Mouse (Mus musculus) liver, embryonic 11.5 days (tissue): ENCODE data around the gene Lrrc42. TPM values are rescaled to one million over a fixed set of nuclear protein-coding genes. Genes with fewer than 3 reads are reported as not detected.
A peak's percentile ranks its signal among the peaks of the same experiment; 100 is the strongest.

Source experiments
- ATAC-seq: fragments of 200-750 bp; cut with Nextera tagmentation; replicated peaks from 2 replicates; pipeline ENCODE4 v1.8.0; 2017; ENCODE audit warnings: moderate number of reproducible peaks, mild to moderate bottlenecking, moderate TSS enrichment, moderate library complexity; ENCODE audit not compliant: low FRiP score
- DNase-seq: peaks from one replicate; pipeline ENCODE4 v3.0.0-alpha.2; 2017; ENCODE audit warnings: low spot score
- H3K27ac ChIP-seq: fragments of 300-500 bp; sonication (generic); 2 replicates; pipeline ENCODE4 v1.5.1; 2014; ENCODE audit warnings: mild to moderate bottlenecking, low read depth, low read length, control low read depth
- H3K27me3 ChIP-seq: fragments of 300-500 bp; sonication (generic); replicated peaks from 2 replicates; pipeline ENCODE4 v1.6.1; 2014; ENCODE audit warnings: low read length, mixed read lengths; ENCODE audit not compliant: control insufficient read depth, insufficient read depth
- H3K36me3 ChIP-seq: fragments of 300-500 bp; sonication (generic); 2 replicates; pipeline ENCODE4 v1.6.1; 2014; ENCODE audit warnings: mild to moderate bottlenecking, low read length, moderate library complexity, mixed read lengths; ENCODE audit not compliant: control insufficient read depth, insufficient read depth
- H3K4me1 ChIP-seq: fragments of 300-500 bp; sonication (generic); replicated peaks from 2 replicates; pipeline ENCODE4 v1.6.1; 2014; ENCODE audit warnings: low read length, mixed read lengths; ENCODE audit not compliant: control insufficient read depth, insufficient read depth
- H3K4me2 ChIP-seq: fragments of 300-500 bp; sonication (generic); 2 replicates; pipeline ENCODE4 v1.6.1; 2014; ENCODE audit warnings: mild to moderate bottlenecking, control low read depth, moderate library complexity
- H3K4me3 ChIP-seq: fragments of 300-500 bp; sonication (generic); 2 replicates; pipeline ENCODE4 v1.5.1; 2014; ENCODE audit warnings: low read depth, low read length, control low read depth
- H3K9ac ChIP-seq: fragments of 300-500 bp; sonication (generic); 2 replicates; pipeline ENCODE4 v1.6.1; 2014; ENCODE audit warnings: low read depth, low read length, control low read depth
- H3K9me3 ChIP-seq: fragments of 300-500 bp; sonication (generic); 2 replicates; pipeline ENCODE4 v1.6.1; 2016; ENCODE audit warnings: low read length, inconsistent platforms, mixed read lengths; ENCODE audit not compliant: control insufficient read depth
- WGBS: fragments of 180-500 bp; shearing (Covaris S2); extraction: QIAGEN DNeasy Blood & Tissue Kit; methylation state at CpG from one replicate; pipeline ENCODE4 v1.1.7; 2014; 5-methylcytosine and 5-hydroxymethylcytosine counted together
- polyA plus RNA-seq: library from polyadenylated mRNA; unstranded; fragments of >200 nt; fragmentation: Nextera tagmentation; extraction: Ambion mirVana; gene quantifications from 2 replicates; pipeline ENCODE4 v1.2.1, GENCODE M21; 2014

Gene Lrrc42
- polyA plus RNA-seq, 1 experiment from 2014 or later: 40.7 TPM

- H3K27me3 ChIP-seq: no peaks in the 10 kb centered on the region
- ATAC-seq (no peak), DNase-seq (no peak)
- H3K4me1 ChIP-seq: peaks cover 30% of the 10 kb centered on the region
- no peaks in the 10 kb centered on the region for H3K36me3 ChIP-seq
- 67% methylated on average over 12 of the region's 12 CpGs for WGBS
- H3K9me3 ChIP-seq: no peaks in the 10 kb centered on the region
- no peak overlapping the region for H3K27ac ChIP-seq
- no peak overlapping the region for H3K9ac ChIP-seq
- H3K4me3 ChIP-seq: no peak overlapping the region
- no peak overlapping the region for H3K4me2 ChIP-seq
Measured at GRCm38 (mm10) chr4:107213279-107214011, 39.9 kb downstream of the Lrrc42 start.

- no peak for ATAC-seq
- Histone ChIP-seq H3K9ac (no peak overlapping the region), H3K36me3 (no peaks in the 10 kb centered on the region; the same call in 1 of the 2 replicates), H3K4me1 (peaks cover 15% of the 10 kb centered on the region), H3K27ac (no peak overlapping the region), H3K27me3 (no peaks in the 10 kb centered on the region), H3K9me3 (no peaks in the 10 kb centered on the region), H3K4me3 (no peak overlapping the region), H3K4me2 (no peak overlapping the region)
- no peak for DNase-seq
- WGBS: 81% methylated on average over 5 of the region's 5 CpGs
Measured at GRCm38 (mm10) chr4:107211936-107212335, 41.4 kb downstream of the Lrrc42 start.

DNA sequence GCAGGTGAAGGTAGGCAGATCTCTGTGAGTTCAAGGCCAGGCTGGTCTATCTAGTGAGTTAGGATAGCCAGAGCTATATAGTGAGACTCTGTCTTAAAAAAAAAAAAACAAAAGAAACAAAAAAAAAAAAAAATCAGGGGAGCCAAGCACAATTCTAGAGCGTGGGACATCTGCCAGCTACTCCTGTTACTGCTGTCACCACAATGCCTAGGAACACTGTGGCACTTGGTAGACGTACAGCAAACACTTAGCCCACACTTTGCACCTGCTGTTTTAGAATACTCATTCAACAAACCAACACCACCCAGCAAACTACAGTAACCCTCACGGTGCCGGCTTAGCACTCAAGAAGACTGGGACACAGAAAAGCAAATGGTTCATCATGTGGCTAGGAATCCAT is 41.9 kb downstream of the Lrrc42 start:
- no peak overlapping the region for H3K4me2 ChIP-seq
- ATAC-seq (no peak), DNase-seq (no peak)
- no peaks in the 10 kb centered on the region for H3K27me3 ChIP-seq
- H3K27ac ChIP-seq: no peak overlapping the region
- H3K36me3 ChIP-seq: no peaks in the 10 kb centered on the region; the same call in 1 of the 2 replicates
- 83% methylated on average over 4 of the region's 4 CpGs for WGBS
- H3K9ac ChIP-seq: no peak overlapping the region
- no peak overlapping the region for H3K4me3 ChIP-seq
- H3K4me1 ChIP-seq: peaks cover 11% of the 10 kb centered on the region; the same call in 1 of the 2 replicates
- H3K9me3 ChIP-seq: no peaks in the 10 kb centered on the region

GRCm38 (mm10) chr4:107210483-107211097 is 42.7 kb downstream of the Lrrc42 start:
- Histone ChIP-seq H3K27me3 (no peaks in the 10 kb centered on the region), H3K4me1 (peaks cover 9% of the 10 kb centered on the region; the same call in 1 of the 2 replicates), H3K4me3 (no peak overlapping the region), H3K36me3 (peaks cover 3% of the 10 kb centered on the region; the same call in 1 of the 2 replicates), H3K27ac (no peak overlapping the region), H3K9ac (no peak overlapping the region), H3K4me2 (no peak overlapping the region), H3K9me3 (no peaks in the 10 kb centered on the region)
- ATAC-seq: 0 out of 2 replicates have a peak, but pooled peaks have one; percentile 27
- DNase-seq: no peak
- 42% methylated on average over 5 of the region's 5 CpGs for WGBS

GRCm38 (mm10) chr4:107208880-107209279 is 44.5 kb downstream of the Lrrc42 start, which contains the start of gene Ldlrad1:
TSS of gene Ldlrad1 (plus strand) at chr4:107209180.
- H3K36me3 ChIP-seq: peaks cover 3% of the 10 kb centered on the region; the same call in 1 of the 2 replicates
- H3K9ac ChIP-seq: no peak within 1 kb of the TSS
- no peak for ATAC-seq
- H3K27me3 ChIP-seq: no peaks in the 10 kb centered on the region
- H3K4me3 ChIP-seq: no peak within 1 kb of the TSS
- H3K4me1 ChIP-seq: peaks cover 9% of the 10 kb centered on the region; the same call in 1 of the 2 replicates
- H3K27ac ChIP-seq: no peak within 1 kb of the TSS
- no peak for DNase-seq
- no peaks in the 10 kb centered on the region for H3K9me3 ChIP-seq
- H3K4me2 ChIP-seq: no peak within 1 kb of the TSS
- WGBS: 83% methylated on average over 3 of the region's 3 CpGs

- ATAC-seq (no peak), DNase-seq (no peak)
- Histone ChIP-seq H3K27ac (no peak overlapping the region), H3K4me3 (no peak overlapping the region), H3K4me1 (peaks cover 9% of the 10 kb centered on the region; the same call in 1 of the 2 replicates), H3K4me2 (no peak overlapping the region), H3K9me3 (no peaks in the 10 kb centered on the region), H3K36me3 (peaks cover 10% of the 10 kb centered on the region), H3K9ac (no peak overlapping the region), H3K27me3 (no peaks in the 10 kb centered on the region)
- 92% methylated on average over 2 of the region's 2 CpGs for WGBS
Measured at GRCm38 (mm10) chr4:107207016-107207415, 46.3 kb downstream of the Lrrc42 start.

- Histone ChIP-seq H3K27me3 (no peaks in the 10 kb centered on the region), H3K4me1 (no peaks in the 10 kb centered on the region), H3K4me2 (no peak overlapping the region), H3K9ac (no peak overlapping the region), H3K9me3 (no peaks in the 10 kb centered on the region), H3K4me3 (no peak overlapping the region), H3K27ac (no peak overlapping the region), H3K36me3 (peaks cover 30% of the 10 kb centered on the region)
- 80% methylated on average over 7 of the region's 7 CpGs for WGBS
- ATAC-seq: no peak
- DNase-seq: no peak
Measured at GRCm38 (mm10) chr4:107203001-107203400, 50.3 kb downstream of the Lrrc42 start.

- Histone ChIP-seq H3K36me3 (peaks cover 37% of the 10 kb centered on the region), H3K4me3 (no peak overlapping the region), H3K4me1 (no peaks in the 10 kb centered on the region), H3K27ac (no peak overlapping the region), H3K4me2 (no peak overlapping the region), H3K9ac (no peak overlapping the region), H3K27me3 (no peaks in the 10 kb centered on the region), H3K9me3 (no peaks in the 10 kb centered on the region)
- WGBS: 88% methylated on average over 3 of the region's 3 CpGs
- ATAC-seq: no peak
- DNase-seq: no peak
Measured at GRCm38 (mm10) chr4:107201779-107202178, 51.6 kb downstream of the Lrrc42 start.
